Mouse (Mus musculus) intestine, embryonic 16.5 days (tissue): ENCODE results near the gene Sh3bp4. TPM values are rescaled to one million over a fixed set of nuclear protein-coding genes. Genes with fewer than 3 reads are reported as not detected.

Source experiments
- ATAC-seq: fragments of 200-750 bp; cut with Nextera tagmentation; 2 replicates; pipeline ENCODE4 v1.8.0; 2017; ENCODE audit warnings: moderate TSS enrichment, moderate library complexity
- H3K27ac ChIP-seq: fragments of 300-500 bp; sonication (generic); 2 replicates; pipeline ENCODE4 v1.5.1; 2014; ENCODE audit warnings: mild to moderate bottlenecking, low read length
- H3K27me3 ChIP-seq: fragments of 300-500 bp; sonication (generic); replicated peaks from 2 replicates; pipeline ENCODE4 v1.6.1; 2014; ENCODE audit warnings: low read length, control low read depth, mixed read lengths; ENCODE audit not compliant: control insufficient read depth, insufficient read depth
- H3K36me3 ChIP-seq: fragments of 300-500 bp; sonication (generic); 2 replicates; pipeline ENCODE4 v1.6.1; 2014; ENCODE audit warnings: low read length, control low read depth; ENCODE audit not compliant: control insufficient read depth, insufficient read depth
- H3K4me1 ChIP-seq: fragments of 300-500 bp; sonication (generic); 2 replicates; pipeline ENCODE4 v1.6.1; 2014; ENCODE audit warnings: low read length, control low read depth, mixed read lengths; ENCODE audit not compliant: control insufficient read depth, insufficient read depth
- H3K4me2 ChIP-seq: fragments of 300-500 bp; sonication (generic); 2 replicates; pipeline ENCODE4 v1.6.1; 2014; ENCODE audit warnings: low read depth, low read length, control low read depth
- H3K4me3 ChIP-seq: fragments of 300-500 bp; sonication (generic); 2 replicates; pipeline ENCODE4 v1.5.1; 2014; ENCODE audit warnings: mild to moderate bottlenecking, low read length
- H3K9ac ChIP-seq: fragments of 300-500 bp; sonication (generic); 2 replicates; pipeline ENCODE4 v1.6.1; 2014; ENCODE audit warnings: low read depth, low read length
- H3K9me3 ChIP-seq: fragments of 300-500 bp; sonication (generic); 2 replicates; pipeline ENCODE4 v1.6.1; 2016; ENCODE audit warnings: low read length, control low read depth; ENCODE audit not compliant: control insufficient read depth
- WGBS: fragments of 180-500 bp; shearing (Covaris S2); extraction: QIAGEN DNeasy Blood & Tissue Kit; methylation state at CpG from one replicate; pipeline ENCODE4 v1.1.7; 2014; 5-methylcytosine and 5-hydroxymethylcytosine counted together
- polyA plus RNA-seq: library from polyadenylated mRNA; unstranded; fragments of >200 nt; fragmentation: Nextera tagmentation; extraction: Ambion mirVana; gene quantifications from 2 replicates; pipeline ENCODE4 v1.2.1, GENCODE M21; 2015

Sh3bp4 gene
- polyA plus RNA-seq, 1 experiment from 2014 or later: 13.5 TPM

- ATAC-seq: no peak
- Histone ChIP-seq H3K36me3 (peaks cover 7% of the 10 kb centered on the region), H3K27me3 (no peaks in the 10 kb centered on the region), H3K4me1 (peaks cover 9% of the 10 kb centered on the region; the same call in 1 of the 2 replicates), H3K9ac (no peak overlapping the region), H3K4me3 (no peak overlapping the region), H3K9me3 (no peaks in the 10 kb centered on the region), H3K4me2 (no peak overlapping the region), H3K27ac (no peak overlapping the region)
- 67% methylated on average over 5 of the region's 5 CpGs for WGBS
Observed at GRCm38 (mm10) chr1:89138316-89138715, 68.1 kb downstream of the Sh3bp4 start.

GRCm38 (mm10) chr1:89140113-89140512 lies 69.9 kb downstream of the Sh3bp4 start:
- no peak overlapping the region for H3K27ac ChIP-seq
- 89% methylated on average over 9 of the region's 9 CpGs for WGBS
- H3K27me3 ChIP-seq: no peaks in the 10 kb centered on the region
- peaks cover 9% of the 10 kb centered on the region; the same call in 1 of the 2 replicates for H3K4me1 ChIP-seq
- ATAC-seq: no peak
- no peak overlapping the region for H3K9ac ChIP-seq
- H3K36me3 ChIP-seq: peaks cover 22% of the 10 kb centered on the region
- H3K4me3 ChIP-seq: no peak overlapping the region
- no peaks in the 10 kb centered on the region for H3K9me3 ChIP-seq
- no peak overlapping the region for H3K4me2 ChIP-seq

GRCm38 (mm10) chr1:89151071-89151470 lies 80.9 kb downstream of the Sh3bp4 start:
- Histone ChIP-seq H3K4me1 (no peaks in the 10 kb centered on the region), H3K4me2 (no peak overlapping the region), H3K27me3 (no peaks in the 10 kb centered on the region), H3K4me3 (no peak overlapping the region), H3K27ac (no peak overlapping the region), H3K9me3 (no peaks in the 10 kb centered on the region), H3K36me3 (peaks cover 6% of the 10 kb centered on the region; the same call in 1 of the 2 replicates), H3K9ac (no peak overlapping the region)
- ATAC-seq: no peak
- WGBS: 76% methylated on average over 7 of the region's 7 CpGs

GRCm38 (mm10) chr1:89152576-89152975 lies 82.4 kb downstream of the Sh3bp4 start:
- Histone ChIP-seq H3K27ac (no peak overlapping the region), H3K27me3 (no peaks in the 10 kb centered on the region), H3K4me3 (no peak overlapping the region), H3K4me1 (no peaks in the 10 kb centered on the region), H3K9me3 (no peaks in the 10 kb centered on the region), H3K4me2 (no peak overlapping the region), H3K9ac (no peak overlapping the region), H3K36me3 (peaks cover 6% of the 10 kb centered on the region; the same call in 1 of the 2 replicates)
- ATAC-seq: no peak
- 74% methylated on average over 7 of the region's 7 CpGs for WGBS

GRCm38 (mm10) chr1:89153203-89153602 lies 83.0 kb downstream of the Sh3bp4 start:
- H3K4me1 ChIP-seq: no peaks in the 10 kb centered on the region
- WGBS: 77% methylated on average over 6 of the region's 6 CpGs
- H3K4me3 ChIP-seq: no peak overlapping the region
- no peaks in the 10 kb centered on the region for H3K9me3 ChIP-seq
- no peak overlapping the region for H3K9ac ChIP-seq
- H3K27ac ChIP-seq: no peak overlapping the region
- H3K36me3 ChIP-seq: peaks cover 6% of the 10 kb centered on the region; the same call in 1 of the 2 replicates
- no peak for ATAC-seq
- H3K4me2 ChIP-seq: no peak overlapping the region
- no peaks in the 10 kb centered on the region for H3K27me3 ChIP-seq

GRCm38 (mm10) chr1:89163483-89163882 lies 93.3 kb downstream of the Sh3bp4 start:
- Histone ChIP-seq H3K4me3 (no peak overlapping the region), H3K27me3 (no peaks in the 10 kb centered on the region), H3K27ac (no peak overlapping the region), H3K36me3 (no peaks in the 10 kb centered on the region), H3K4me1 (no peaks in the 10 kb centered on the region), H3K9me3 (no peaks in the 10 kb centered on the region), H3K9ac (no peak overlapping the region), H3K4me2 (no peak overlapping the region)
- WGBS: 89% methylated on average over 6 of the region's 6 CpGs
- ATAC-seq: no peak

- H3K4me1 ChIP-seq: no peaks in the 10 kb centered on the region
- no peak overlapping the region for H3K4me3 ChIP-seq
- ATAC-seq: no peak
- no peak overlapping the region for H3K4me2 ChIP-seq
- no peak overlapping the region for H3K9ac ChIP-seq
- no peak overlapping the region for H3K27ac ChIP-seq
- no peaks in the 10 kb centered on the region for H3K9me3 ChIP-seq
- WGBS: 83% methylated on average over 5 of the region's 5 CpGs
- H3K27me3 ChIP-seq: no peaks in the 10 kb centered on the region
- no peaks in the 10 kb centered on the region for H3K36me3 ChIP-seq
Observed at GRCm38 (mm10) chr1:89164281-89164680, 94.1 kb downstream of the Sh3bp4 start.

- H3K27ac ChIP-seq: no peak overlapping the region
- no peaks in the 10 kb centered on the region for H3K27me3 ChIP-seq
- 40% methylated on average over 7 of the region's 7 CpGs for WGBS
- no peak overlapping the region for H3K4me3 ChIP-seq
- no peak overlapping the region for H3K4me2 ChIP-seq
- H3K9ac ChIP-seq: no peak overlapping the region
- no peaks in the 10 kb centered on the region for H3K36me3 ChIP-seq
- H3K4me1 ChIP-seq: no peaks in the 10 kb centered on the region
- ATAC-seq: no peak
- H3K9me3 ChIP-seq: no peaks in the 10 kb centered on the region
Observed at GRCm38 (mm10) chr1:89164685-89165084, 94.5 kb downstream of the Sh3bp4 start.

- Histone ChIP-seq H3K4me1 (no peaks in the 10 kb centered on the region), H3K36me3 (no peaks in the 10 kb centered on the region), H3K27me3 (no peaks in the 10 kb centered on the region), H3K9me3 (no peaks in the 10 kb centered on the region), H3K27ac (no peak overlapping the region), H3K4me3 (no peak overlapping the region), H3K4me2 (no peak overlapping the region), H3K9ac (no peak overlapping the region)
- ATAC-seq: no peak
- WGBS: 49% methylated on average over 9 of the region's 9 CpGs
Observed at GRCm38 (mm10) chr1:89166814-89167249, 96.6 kb downstream of the Sh3bp4 start.

GRCm38 (mm10) chr1:89171275-89171767 lies 101.1 kb downstream of the Sh3bp4 start:
- no peak overlapping the region for H3K4me2 ChIP-seq
- no peaks in the 10 kb centered on the region for H3K36me3 ChIP-seq
- H3K27ac ChIP-seq: no peak overlapping the region
- H3K4me1 ChIP-seq: no peaks in the 10 kb centered on the region
- ATAC-seq: no peak
- H3K27me3 ChIP-seq: no peaks in the 10 kb centered on the region
- no peak overlapping the region for H3K4me3 ChIP-seq
- no peak overlapping the region for H3K9ac ChIP-seq
- WGBS: 85% methylated on average over 8 of the region's 8 CpGs
- no peaks in the 10 kb centered on the region for H3K9me3 ChIP-seq
